9 mouse cellular contexts compared by ENCODE assay signal in genomic region chr9:63144502-63145248, GRCm38 (mm10). TPM values are rescaled to one million over a fixed set of nuclear protein-coding genes. Genes with fewer than 3 reads are reported as not detected.
DNase-seq lines count a peak whose midpoint lies in the region; ATAC-seq and TF ChIP-seq lines count a peak whose summit lies in the region.
"Had no signal": no experiment of that assay in that cellular context is flagged by ENCODE, and none has a peak within 500 bp of the region (broad histone marks: within the 10 kb centered on the region; RNA-seq: fewer than 3 reads in every experiment).

No protein-coding gene starts in this region.

- no peak for TF ChIP-seq POLR2A in lung, adult 2 months (IDR thresholded peaks at IDR 0.05; ENCODE audit: borderline replicate concordance, extremely low read depth, low read depth, low read length)

- H3K36me3 ChIP-seq in lung, embryonic 14.5 days (ENCODE audit: insufficient read depth) = no peaks in the 10 kb centered on the region
- H3K36me3 ChIP-seq in forebrain, embryonic 14.5 days (ENCODE audit: control insufficient read depth, insufficient read depth, low read length) = no peaks in the 10 kb centered on the region
- H3K36me3 ChIP-seq in limb, embryonic 11.5 days (ENCODE audit: control insufficient read depth, insufficient read depth, low read length) = no peaks in the 10 kb centered on the region

- peaks cover 99% of the 10 kb centered on the region for H3K27me3 ChIP-seq in lung, embryonic 14.5 days (ENCODE audit: insufficient read depth, low read length)
- H3K27me3 ChIP-seq in forebrain, embryonic 14.5 days (replicated peaks; ENCODE audit: control insufficient read depth, insufficient read depth, low read length) = peaks cover 99% of the 10 kb centered on the region
- peaks cover 99% of the 10 kb centered on the region for H3K27me3 ChIP-seq in limb, embryonic 11.5 days (ENCODE audit: control insufficient read depth, insufficient read depth, low read length)

- ATAC-seq in lung, embryonic 14.5 days (ENCODE audit: insufficient read depth) = no peak
- no peak for ATAC-seq in forebrain, embryonic 14.5 days
- no peak for ATAC-seq in limb, embryonic 11.5 days (ENCODE audit: insufficient number of reproducible peaks, low FRiP score, low TSS enrichment, low read depth)

- WGBS in lung, embryonic 14.5 days = 1% methylated on average over 79 of the region's 80 CpGs
- WGBS in lung, adult 2 months = 3% methylated on average over 80 of the region's 80 CpGs
- 1% methylated on average over 73 of the region's 80 CpGs for WGBS in forebrain, embryonic 14.5 days
- WGBS in limb, embryonic 11.5 days = under 1% methylated on average over 69 of the region's 80 CpGs

- TF ChIP-seq CTCF in lung, embryonic 14.5 days (IDR thresholded peaks at IDR 0.05; ENCODE audit: low read depth) = no peak
- no peak for TF ChIP-seq CTCF in lung, adult 2 months (IDR thresholded peaks at IDR 0.05; ENCODE audit: insufficient read depth, low read length)

- H3K4me2 ChIP-seq in lung, embryonic 14.5 days = peak overlapping the region; percentile 40; the same call in 1 of the 2 replicates
- H3K4me2 ChIP-seq in forebrain, embryonic 14.5 days (ENCODE audit: low read length) = no peak overlapping the region
- peak overlapping the region; percentile 10; the same call in 1 of the 2 replicates for H3K4me2 ChIP-seq in limb, embryonic 11.5 days (ENCODE audit: low read depth, severe bottlenecking)

- peak overlapping the region; percentile 22 for H3K4me3 ChIP-seq in lung, embryonic 14.5 days (ENCODE audit: low read depth, low read length)
- H3K4me3 ChIP-seq in lung, adult 2 months (replicated peaks; ENCODE audit: extremely low read depth, low read depth, low read length) = no peak overlapping the region
- peak overlapping the region; percentile 13 for H3K4me3 ChIP-seq in forebrain, embryonic 14.5 days (ENCODE audit: low read depth, low read length)
- peak overlapping the region; percentile 17 for H3K4me3 ChIP-seq in limb, embryonic 11.5 days (ENCODE audit: low read depth, low read length)

- H3K9me3 ChIP-seq in lung, embryonic 14.5 days (ENCODE audit: low read depth, low read length) = no peaks in the 10 kb centered on the region
- no peaks in the 10 kb centered on the region for H3K9me3 ChIP-seq in forebrain, embryonic 14.5 days (replicated peaks; ENCODE audit: control insufficient read depth, low read length)
- no peaks in the 10 kb centered on the region for H3K9me3 ChIP-seq in limb, embryonic 11.5 days (ENCODE audit: control insufficient read depth, low read length)

- no peak for DNase-seq in lung, embryonic 14.5 days
- no peak for DNase-seq in lung, adult 2 months
- DNase-seq in forebrain, embryonic 14.5 days (ENCODE audit: low spot score) = no peak
- no peak for DNase-seq in limb, embryonic 11.5 days (ENCODE audit: low spot score)
- peak; percentile 44 for DNase-seq in retina, postnatal 1 day
- DNase-seq in adrenal gland, postnatal 36 days = no peak
- no peak for DNase-seq in ovary, postnatal 10 days (ENCODE audit: low spot score)
- no peak for DNase-seq in layer of hippocampus, adult 11-12 months (ENCODE audit: low spot score)
- DNase-seq: right cerebral cortex, postnatal 4 days had no signal

- H3K4me1 ChIP-seq in lung, embryonic 14.5 days (ENCODE audit: insufficient read depth) = no peaks in the 10 kb centered on the region
- H3K4me1 ChIP-seq in lung, adult 2 months (ENCODE audit: control insufficient read depth, insufficient read depth, low read length) = peaks cover 4% of the 10 kb centered on the region; the same call in 1 of the 2 replicates
- H3K4me1 ChIP-seq in forebrain, embryonic 14.5 days (ENCODE audit: control insufficient read depth, insufficient read depth, low read length) = peaks cover 2% of the 10 kb centered on the region; the same call in 1 of the 2 replicates
- H3K4me1 ChIP-seq in limb, embryonic 11.5 days (ENCODE audit: control insufficient read depth, insufficient read depth, low read length) = peaks cover 35% of the 10 kb centered on the region

- H3K9ac ChIP-seq in lung, embryonic 14.5 days = no peak overlapping the region
- no peak overlapping the region for H3K9ac ChIP-seq in forebrain, embryonic 14.5 days (ENCODE audit: low read length)
- H3K9ac ChIP-seq in limb, embryonic 11.5 days (ENCODE audit: low read length) = peak overlapping the region; percentile 27; the same call in 1 of the 2 replicates

- no peak overlapping the region for H3K27ac ChIP-seq in lung, embryonic 14.5 days (ENCODE audit: low read depth)
- H3K27ac ChIP-seq in forebrain, embryonic 14.5 days (ENCODE audit: low read depth, low read length) = no peak overlapping the region
- H3K27ac ChIP-seq in limb, embryonic 11.5 days (replicated peaks; ENCODE audit: low read depth, low read length) = no peak overlapping the region

RNA-seq across cellular contexts. Expression of gene Skor1, which starts 4.1 kb away (rescaled TPM):
- not detected in 2 replicates for polyA plus RNA-seq in lung, embryonic 14.5 days (2014; fragmentation: Nextera tagmentation; extraction: Ambion mirVana)
- 0.02 and 0.07 TPM in 2 replicates for polyA plus RNA-seq in lung, adult 2 months (2012; rRNA removed)
- polyA plus RNA-seq in forebrain, embryonic 14.5 days (2014; fragmentation: Nextera tagmentation; extraction: Ambion mirVana) = 0.27 and 0.30 TPM in 2 replicates
- 0.12 TPM in 1 of 2 replicates, not detected in the other for polyA plus RNA-seq in limb, embryonic 11.5 days (2014; fragmentation: Nextera tagmentation; extraction: Ambion mirVana)
- under 1 TPM; 0.10 to 0.13 TPM for total RNA-seq in adrenal gland, postnatal 36 days (2021)
